Mouse (Mus musculus) erythroblast, embryonic 14.5 days (primary cell): Measurements from ENCODE around the gene Hipk4. TPM values are rescaled to one million over a fixed set of nuclear protein-coding genes. Genes with fewer than 3 reads are reported as not detected.
"Not testable (repeated sequence)": the region's sequence is repeated elsewhere in the genome, so short reads cannot be mapped to it uniquely, and the experiment has no call there.

Experiments
- H3K27me3 ChIP-seq: 2 replicates; pipeline ENCODE4 v1.6.1; 2012; ENCODE audit warnings: inconsistent platforms; ENCODE audit not compliant: control insufficient read depth
- H3K36me3 ChIP-seq: 2 replicates; pipeline ENCODE4 v1.6.1; 2012; ENCODE audit warnings: mild to moderate bottlenecking, inconsistent platforms; ENCODE audit not compliant: control insufficient read depth
- H3K4me1 ChIP-seq: 2 replicates; pipeline ENCODE4 v1.6.1; 2012; ENCODE audit warnings: inconsistent platforms; ENCODE audit not compliant: control insufficient read depth
- H3K4me3 ChIP-seq: replicated peaks from 2 replicates; pipeline ENCODE3; 2012; ENCODE audit warnings: moderate library complexity, mild to moderate bottlenecking, inconsistent platforms
- H3K9me3 ChIP-seq: 2 replicates; pipeline ENCODE4 v1.6.1; 2012; ENCODE audit warnings: low read length, inconsistent platforms, mixed read lengths; ENCODE audit not compliant: control insufficient read depth
- GATA1 ChIP-seq: IDR thresholded peaks from 2 replicates; pipeline ENCODE4 v1.6.1; 2012; ENCODE audit warnings: low read length, inconsistent platforms, mixed read lengths
- TAL1 ChIP-seq: IDR thresholded peaks from 3 replicates; pipeline ENCODE4 v1.6.1; 2012; ENCODE audit warnings: low read length, inconsistent platforms, mixed read lengths
- polyA plus RNA-seq: library from polyadenylated mRNA; stranded (reverse); fragments of >175 nt; gene quantifications from 2 replicates; pipeline ENCODE4 v1.2.3, GENCODE M21; 2012

Gene Hipk4
- polyA plus RNA-seq, 1 experiment: 0.38 TPM

GRCm38 (mm10) chr7:27493022-27493421, 30.0 kb upstream of the Hipk4 start:
- peaks cover 82% of the 10 kb centered on the region for H3K4me1 ChIP-seq
- no peaks in the 10 kb centered on the region for H3K27me3 ChIP-seq
- H3K9me3 ChIP-seq: no peaks in the 10 kb centered on the region
- H3K36me3 ChIP-seq: peaks cover 31% of the 10 kb centered on the region
- no peak overlapping the region for H3K4me3 ChIP-seq
- TF ChIP-seq TAL1 (no peak), GATA1 (no peak)

GRCm38 (mm10) chr7:27493450-27493849, 29.6 kb upstream of the Hipk4 start:
- peaks cover 27% of the 10 kb centered on the region for H3K36me3 ChIP-seq
- H3K27me3 ChIP-seq: no peaks in the 10 kb centered on the region
- TF ChIP-seq TAL1 (no peak), GATA1 (no peak)
- H3K4me3 ChIP-seq: no peak overlapping the region
- peaks cover 79% of the 10 kb centered on the region for H3K4me1 ChIP-seq
- H3K9me3 ChIP-seq: no peaks in the 10 kb centered on the region

- H3K4me3 ChIP-seq, H3K9me3 ChIP-seq, H3K27me3 ChIP-seq: not testable (repeated sequence)
- Histone ChIP-seq H3K4me1 (peaks cover 66% of the 10 kb centered on the region), H3K36me3 (peaks cover 14% of the 10 kb centered on the region)
Observed at GRCm38 (mm10) chr7:27494659-27495367, 28.3 kb upstream of the Hipk4 start.

GRCm38 (mm10) chr7:27499036-27499435, 24.0 kb upstream of the Hipk4 start, which contains the start of gene Prx:
Gene Prx (plus strand): TSS chr7:27499324.
- TF ChIP-seq GATA1: no peak
- no peak for TF ChIP-seq TAL1
- Histone ChIP-seq H3K4me3 (no peak within 1 kb of the TSS), H3K27me3 (no peaks in the 10 kb centered on the region), H3K4me1 (peaks cover 30% of the 10 kb centered on the region), H3K36me3 (no peaks in the 10 kb centered on the region; the same call in 1 of the 2 replicates), H3K9me3 (no peaks in the 10 kb centered on the region)

- Histone ChIP-seq H3K36me3 (no peaks in the 10 kb centered on the region; the same call in 1 of the 2 replicates), H3K9me3 (no peaks in the 10 kb centered on the region), H3K27me3 (no peaks in the 10 kb centered on the region), H3K4me1 (peaks cover 28% of the 10 kb centered on the region), H3K4me3 (no peak overlapping the region)
- no peak for TF ChIP-seq TAL1
- no peak for TF ChIP-seq GATA1
Observed at GRCm38 (mm10) chr7:27501620-27502019, 21.4 kb upstream of the Hipk4 start.

- TF ChIP-seq GATA1: no peak
- no peak for TF ChIP-seq TAL1
- Histone ChIP-seq H3K4me1 (peaks cover 46% of the 10 kb centered on the region), H3K4me3 (peak overlapping the region; percentile 90)
Observed at GRCm38 (mm10) chr7:27506765-27507370, 16.2 kb upstream of the Hipk4 start.

GRCm38 (mm10) chr7:27507711-27508647, 15.1 kb upstream of the Hipk4 start:
- TF ChIP-seq GATA1 (no peak), TAL1 (no peak)
- Histone ChIP-seq H3K4me3 (peak overlapping the region; percentile 90), H3K27me3 (no peaks in the 10 kb centered on the region), H3K4me1 (peaks cover 43% of the 10 kb centered on the region), H3K9me3 (no peaks in the 10 kb centered on the region), H3K36me3 (peaks cover 2% of the 10 kb centered on the region; the same call in 1 of the 2 replicates)

More at GRCm38 (mm10) chr7:27506765-27507370, 16.2 kb upstream of the Hipk4 start:
- Histone ChIP-seq H3K27me3 (no peaks in the 10 kb centered on the region), H3K9me3 (no peaks in the 10 kb centered on the region), H3K36me3 (peaks cover 2% of the 10 kb centered on the region; the same call in 1 of the 2 replicates)

- Histone ChIP-seq H3K9me3 (no peaks in the 10 kb centered on the region), H3K4me1 (peaks cover 43% of the 10 kb centered on the region), H3K36me3 (peaks cover 2% of the 10 kb centered on the region; the same call in 1 of the 2 replicates), H3K4me3 (peak overlapping the region; percentile 90), H3K27me3 (no peaks in the 10 kb centered on the region)
- no peak for TF ChIP-seq GATA1
- no peak for TF ChIP-seq TAL1
Observed at GRCm38 (mm10) chr7:27508648-27509005, 14.4 kb upstream of the Hipk4 start.

GRCm38 (mm10) chr7:27510809-27511208, 12.3 kb upstream of the Hipk4 start:
- H3K27me3 ChIP-seq: no peaks in the 10 kb centered on the region
- H3K4me1 ChIP-seq: peaks cover 51% of the 10 kb centered on the region
- H3K9me3 ChIP-seq: no peaks in the 10 kb centered on the region
- H3K4me3 ChIP-seq: no peak overlapping the region
- TF ChIP-seq TAL1 (no peak), GATA1 (no peak)
- peaks cover 2% of the 10 kb centered on the region; the same call in 1 of the 2 replicates for H3K36me3 ChIP-seq
